Mouse (Mus musculus) erythroblast, embryonic 14.5 days (primary cell): ENCODE results near the gene Adh6b.

Experiments used
- GATA1 ChIP-seq: IDR thresholded peaks from 2 replicates; pipeline ENCODE4 v1.6.1; 2012; ENCODE audit warnings: low read length, inconsistent platforms, mixed read lengths
- TAL1 ChIP-seq: IDR thresholded peaks from 3 replicates; pipeline ENCODE4 v1.6.1; 2012; ENCODE audit warnings: low read length, inconsistent platforms, mixed read lengths

GRCm38 (mm10) chr3:138373920-138374319, 32.3 kb downstream of the Adh6b start:
- no peak for TF ChIP-seq TAL1
- no peak for TF ChIP-seq GATA1
